Mouse (Mus musculus) testis, adult 2 months (tissue): ENCODE results near the gene Armc9. TPM values are rescaled to one million over a fixed set of nuclear protein-coding genes. Genes with fewer than 3 reads are reported as not detected.

Source experiments
- H3K27ac ChIP-seq: fragments of 200-500 bp; 2 replicates; pipeline ENCODE4 v1.5.1; 2012; ENCODE audit warnings: low read depth, low read length; ENCODE audit not compliant: control insufficient read depth, insufficient read depth
- H3K27me3 ChIP-seq: fragments of 200-500 bp; 2 replicates; pipeline ENCODE4 v1.6.1; 2012; ENCODE audit warnings: mild to moderate bottlenecking, low read length, moderate library complexity; ENCODE audit not compliant: control insufficient read depth, insufficient read depth
- H3K36me3 ChIP-seq: fragments of 200-500 bp; 2 replicates; pipeline ENCODE4 v1.6.1; 2012; ENCODE audit warnings: mild to moderate bottlenecking, low read length; ENCODE audit not compliant: control insufficient read depth, insufficient read depth
- H3K4me1 ChIP-seq: fragments of 200-500 bp; 2 replicates; pipeline ENCODE4 v1.6.1; 2012; ENCODE audit warnings: low read length; ENCODE audit not compliant: control insufficient read depth, insufficient read depth
- H3K4me3 ChIP-seq: fragments of 200-500 bp; 2 replicates; pipeline ENCODE4 v1.5.1; 2012; ENCODE audit warnings: low read depth, mild to moderate bottlenecking, low read length, moderate library complexity, mixed read lengths; ENCODE audit not compliant: control insufficient read depth
- CTCF ChIP-seq: fragments of 200-500 bp; IDR thresholded peaks from 2 replicates; pipeline ENCODE4 v1.5.1; 2012; ENCODE audit warnings: low read depth, mild to moderate bottlenecking, inconsistent platforms, low read length, moderate library complexity; ENCODE audit not compliant: control insufficient read depth, insufficient read depth, insufficient replicate concordance
- POLR2A ChIP-seq: fragments of 200-500 bp; IDR thresholded peaks from 2 replicates; pipeline ENCODE4 v1.6.1; 2012; ENCODE audit warnings: low read depth, mild to moderate bottlenecking, inconsistent platforms, low read length, moderate library complexity; ENCODE audit not compliant: control insufficient read depth
- polyA plus RNA-seq: library from polyadenylated mRNA; depleted of rRNA; stranded (reverse); fragments of >200 nt; gene quantifications from 2 replicates; pipeline ENCODE4 v1.2.3, GENCODE M21; 2012

The Armc9 gene
- polyA plus RNA-seq, 1 experiment: 36.5 TPM

GRCm38 (mm10) chr1:86141081-86141480 is 13.5 kb upstream of the Armc9 start:
- Histone ChIP-seq H3K4me1 (no peaks in the 10 kb centered on the region), H3K4me3 (no peak overlapping the region), H3K27me3 (no peaks in the 10 kb centered on the region), H3K36me3 (peaks cover 2% of the 10 kb centered on the region; the same call in 1 of the 2 replicates), H3K27ac (no peak overlapping the region)
- TF ChIP-seq CTCF (no peak), POLR2A (no peak)

- Histone ChIP-seq H3K4me3 (no peak overlapping the region), H3K27ac (no peak overlapping the region), H3K36me3 (no peaks in the 10 kb centered on the region; the same call in 1 of the 2 replicates), H3K4me1 (no peaks in the 10 kb centered on the region), H3K27me3 (no peaks in the 10 kb centered on the region)
- no peak for TF ChIP-seq CTCF
- TF ChIP-seq POLR2A: no peak
Observed at GRCm38 (mm10) chr1:86143165-86143564, 11.4 kb upstream of the Armc9 start.

- H3K4me1 ChIP-seq: no peaks in the 10 kb centered on the region
- no peak overlapping the region for H3K4me3 ChIP-seq
- no peaks in the 10 kb centered on the region; the same call in 1 of the 2 replicates for H3K36me3 ChIP-seq
- no peak overlapping the region for H3K27ac ChIP-seq
- no peaks in the 10 kb centered on the region for H3K27me3 ChIP-seq
- TF ChIP-seq CTCF (no peak; the same call in 1 of the 2 replicates), POLR2A (no peak)
Observed at GRCm38 (mm10) chr1:86144001-86144944, 10.3 kb upstream of the Armc9 start.

- H3K27me3 ChIP-seq: no peaks in the 10 kb centered on the region
Observed at GRCm38 (mm10) chr1:86146293-86146692, 8.3 kb upstream of the Armc9 start.

GRCm38 (mm10) chr1:86147557-86147956 is 7.0 kb upstream of the Armc9 start:
- Histone ChIP-seq H3K36me3 (no peaks in the 10 kb centered on the region), H3K27ac (no peak overlapping the region), H3K4me1 (no peaks in the 10 kb centered on the region), H3K27me3 (no peaks in the 10 kb centered on the region), H3K4me3 (no peak overlapping the region)
- TF ChIP-seq POLR2A (no peak), CTCF (no peak)

More at GRCm38 (mm10) chr1:86146293-86146692, 8.3 kb upstream of the Armc9 start:
- H3K36me3 ChIP-seq: no peaks in the 10 kb centered on the region
- H3K4me1 ChIP-seq: no peaks in the 10 kb centered on the region
- TF ChIP-seq POLR2A (no peak), CTCF (no peak)
- H3K4me3 ChIP-seq: no peak overlapping the region
- no peak overlapping the region for H3K27ac ChIP-seq

GRCm38 (mm10) chr1:86148161-86148560 is 6.4 kb upstream of the Armc9 start:
- TF ChIP-seq CTCF: no peak
- TF ChIP-seq POLR2A: no peak
- no peak overlapping the region for H3K4me3 ChIP-seq

GRCm38 (mm10) chr1:86150929-86151328 is 3.7 kb upstream of the Armc9 start:
- Histone ChIP-seq H3K27ac (no peak overlapping the region), H3K36me3 (no peaks in the 10 kb centered on the region), H3K27me3 (no peaks in the 10 kb centered on the region), H3K4me1 (peaks cover 7% of the 10 kb centered on the region), H3K4me3 (no peak overlapping the region)
- TF ChIP-seq POLR2A (no peak), CTCF (no peak)

More at GRCm38 (mm10) chr1:86148161-86148560, 6.4 kb upstream of the Armc9 start:
- no peaks in the 10 kb centered on the region for H3K36me3 ChIP-seq
- H3K27me3 ChIP-seq: no peaks in the 10 kb centered on the region
- H3K4me1 ChIP-seq: no peaks in the 10 kb centered on the region
- H3K27ac ChIP-seq: no peak overlapping the region
